Comparison of ENCODE assay signal across 8 mouse cellular contexts in genomic region chr9:121947784-121948183, GRCm38 (mm10). TPM values are rescaled to one million over a fixed set of nuclear protein-coding genes. Genes with fewer than 3 reads are reported as not detected.
DNase-seq lines count a peak whose midpoint lies in the region; ATAC-seq and TF ChIP-seq lines count a peak whose summit lies in the region.

No protein-coding gene starts in this region.

- no peak overlapping the region for H3K4me3 ChIP-seq in kidney, adult 2 months (ENCODE audit: insufficient read depth, low read depth, low read length)
- no peak overlapping the region for H3K4me3 ChIP-seq in kidney, embryonic 15.5 days (replicated peaks)
- H3K4me3 ChIP-seq in liver, adult 2 months (ENCODE audit: insufficient read depth, low read depth, low read length) = no peak overlapping the region

- H3K27ac ChIP-seq in kidney, adult 2 months (ENCODE audit: insufficient read depth, low read depth, low read length) = no peak overlapping the region
- no peak overlapping the region for H3K27ac ChIP-seq in kidney, embryonic 15.5 days
- H3K27ac ChIP-seq in liver, adult 2 months (replicated peaks; ENCODE audit: insufficient read depth, low read depth, low read length) = no peak overlapping the region

- TF ChIP-seq POLR2A in kidney, adult 2 months (IDR thresholded peaks at IDR 0.05; ENCODE audit: low read depth, low read length) = no peak
- TF ChIP-seq POLR2A in liver, adult 2 months (IDR thresholded peaks at IDR 0.05; ENCODE audit: extremely low read depth, insufficient read depth, low read length) = no peak

- no peaks in the 10 kb centered on the region for H3K36me3 ChIP-seq in kidney, adult 2 months (ENCODE audit: control insufficient read depth, insufficient read depth, low read length)
- H3K36me3 ChIP-seq in kidney, embryonic 15.5 days = no peaks in the 10 kb centered on the region
- H3K36me3 ChIP-seq in liver, adult 2 months (ENCODE audit: control insufficient read depth, insufficient read depth, low read length) = no peaks in the 10 kb centered on the region

- peak; percentile 66 for TF ChIP-seq CTCF in kidney, adult 2 months (conservative IDR thresholded peaks at IDR 0.05; ENCODE audit: insufficient read depth, insufficient read length, low read depth, low read length)
- peak; percentile 56 for TF ChIP-seq CTCF in liver, adult 2 months (IDR thresholded peaks at IDR 0.05; ENCODE audit: low read depth, low read length)

- no peaks in the 10 kb centered on the region for H3K9me3 ChIP-seq in kidney, embryonic 15.5 days (replicated peaks)

- no peak overlapping the region for H3K9ac ChIP-seq in kidney, embryonic 15.5 days
- no peak overlapping the region for H3K9ac ChIP-seq in liver, adult 2 months (ENCODE audit: low read depth, low read length)

- H3K27me3 ChIP-seq in kidney, adult 2 months (replicated peaks; ENCODE audit: control insufficient read depth, insufficient read depth, low read length) = no peaks in the 10 kb centered on the region
- H3K27me3 ChIP-seq in kidney, embryonic 15.5 days = no peaks in the 10 kb centered on the region
- H3K27me3 ChIP-seq in liver, adult 2 months (ENCODE audit: control insufficient read depth, insufficient read depth, low read length) = no peaks in the 10 kb centered on the region

- WGBS in kidney, adult 2 months = 5% methylated on average over 4 of the region's 4 CpGs
- 12% methylated on average over 4 of the region's 4 CpGs for WGBS in kidney, embryonic 15.5 days
- 8% methylated on average over 4 of the region's 4 CpGs for WGBS in liver, adult 2 months

- peaks cover 3% of the 10 kb centered on the region; the same call in 1 of the 2 replicates for H3K4me1 ChIP-seq in kidney, adult 2 months (ENCODE audit: control insufficient read depth, insufficient read depth, low read length)
- H3K4me1 ChIP-seq in kidney, embryonic 15.5 days = peaks cover 18% of the 10 kb centered on the region
- H3K4me1 ChIP-seq in liver, adult 2 months (ENCODE audit: control insufficient read depth, insufficient read depth, low read length) = peaks cover 12% of the 10 kb centered on the region

- H3K4me2 ChIP-seq in kidney, embryonic 15.5 days = no peak overlapping the region

- peak; percentile 69 for DNase-seq in kidney, adult 2 months
- peak; percentile 73 to 91 for DNase-seq in adrenal gland, adult (ENCODE audit: inconsistent age in 2 of 2, low spot score in 1 of 2)
- DNase-seq in embryo, embryonic 10.5 days (ENCODE audit: low spot score) = peak; percentile 72
- peak; percentile 35 to 67 for DNase-seq in kidney, adult 8-10 months
- peak; percentile 60 for DNase-seq in liver, adult 2 months (ENCODE audit: extremely low read depth, low read depth, low spot score)
- DNase-seq in right cerebral cortex, adult 2 months (ENCODE audit: low spot score in 2 of 2) = peak; percentile 84

- H3K79me2 ChIP-seq in liver, adult 2 months (ENCODE audit: control insufficient read depth, insufficient read depth, low read length) = no peaks in the 10 kb centered on the region

- no peak for ATAC-seq in kidney, embryonic 15.5 days (replicated peaks; ENCODE audit: low FRiP score)
- no peak for ATAC-seq in monocyte, adult 5-6 weeks (replicated peaks; ENCODE audit: insufficient number of reproducible peaks, low FRiP score, low TSS enrichment, poor library complexity, severe bottlenecking)

RNA-seq across cellular contexts. Expression of gene Fam198a, which starts 3.0 kb away (rescaled TPM):
- 0.25 and 0.65 TPM in 2 replicates for polyA plus RNA-seq in kidney, adult 2 months (2012; rRNA removed)
- 1.1 and 2.1 TPM in 2 replicates for polyA plus RNA-seq in kidney, embryonic 15.5 days (2015; fragmentation: Nextera tagmentation; extraction: Ambion mirVana)
- 0.74 and 4.0 TPM in 2 replicates for total RNA-seq in liver, adult 2 months (2014; rRNA removed)
- 2.3 and 4.4 TPM in 2 replicates for polyA plus RNA-seq in liver, adult 2 months (2012; rRNA removed)
- not detected in 3 replicates for total RNA-seq in monocyte, adult 5-6 weeks (2017)

RNA-seq across cellular contexts. Expression of gene Cyp8b1, which starts 31.7 kb away (rescaled TPM):
- 0.16 and 0.39 TPM in 2 replicates for polyA plus RNA-seq in kidney, adult 2 months (2012; rRNA removed)
- 0.10 TPM in 1 of 2 replicates, not detected in the other for polyA plus RNA-seq in kidney, embryonic 15.5 days (2015; fragmentation: Nextera tagmentation; extraction: Ambion mirVana)
- 86.4 and 128 TPM in 2 replicates for total RNA-seq in liver, adult 2 months (2014; rRNA removed)
- 292 and 305 TPM in 2 replicates for polyA plus RNA-seq in liver, adult 2 months (2012; rRNA removed)
- total RNA-seq in monocyte, adult 5-6 weeks (2017) = not detected in 3 replicates

RNA-seq across cellular contexts. Expression of gene Pomgnt2, which starts 49.1 kb away (rescaled TPM):
- 16.7 and 20.6 TPM in 2 replicates for polyA plus RNA-seq in kidney, adult 2 months (2012; rRNA removed)
- 14.7 and 17.1 TPM in 2 replicates for polyA plus RNA-seq in kidney, embryonic 15.5 days (2015; fragmentation: Nextera tagmentation; extraction: Ambion mirVana)
- total RNA-seq in liver, adult 2 months (2014; rRNA removed) = 1.7 TPM in 2 replicates
- polyA plus RNA-seq in liver, adult 2 months (2012; rRNA removed) = 3.8 and 5.3 TPM in 2 replicates
- total RNA-seq in monocyte, adult 5-6 weeks (2017) = not detected in 3 replicates

RNA-seq across cellular contexts. Expression of gene Ackr2, which starts 49.6 kb away (rescaled TPM):
- 0.94 and 1.1 TPM in 2 replicates for polyA plus RNA-seq in kidney, adult 2 months (2012; rRNA removed)
- polyA plus RNA-seq in kidney, embryonic 15.5 days (2015; fragmentation: Nextera tagmentation; extraction: Ambion mirVana) = 0.40 and 0.57 TPM in 2 replicates
- 1.6 and 2.3 TPM in 2 replicates for total RNA-seq in liver, adult 2 months (2014; rRNA removed)
- polyA plus RNA-seq in liver, adult 2 months (2012; rRNA removed) = 1.4 and 2.4 TPM in 2 replicates
- total RNA-seq in monocyte, adult 5-6 weeks (2017) = 0.29 to 4.3 TPM (median 3.2 TPM) in 3 replicates

Comparison
In these comparisons a context has a peak if more than half of its experiments do, and no peak if none do; other contexts are left out.
1. RNA of gene Cyp8b1, which starts 31.7 kb away (polyA plus RNA-seq): 292 to 305 TPM in liver, adult 2 months; 0.16 to 0.39 TPM in kidney, adult 2 months and 0.10 TPM in kidney, embryonic 15.5 days; every median in the first group is over 100 times any median in the second.
2. Peak in every context shown above with its lines, with median percentiles within 50 percentile points of each other: DNase-seq.